Mouse (Mus musculus) frontal cortex, postnatal 10 days (tissue): Measurements from ENCODE around the gene C530025M09Rik.

Experiments used
- DNase-seq, 2 experiments: peaks; one replicate each; pipeline ENCODE4 v3.0.0; 2022; ENCODE audit warnings: low spot score in 2 of 2, mixed read lengths in 1 of 2

Gene C530025M09Rik

GRCm38 (mm10) chr2:149830536-149831458 is at the start of gene C530025M09Rik:
Gene C530025M09Rik (minus strand): TSS chr2:149831213.
- DNase-seq, result peak; percentile 37 to 65

GRCm38 (mm10) chr2:149877954-149878353 is 46.9 kb upstream of the C530025M09Rik start:
- DNase-seq, result no peak

GRCm38 (mm10) chr2:149873346-149873745 is 42.3 kb upstream of the C530025M09Rik start:
- DNase-seq, result peak; percentile 53 to 78

- no peak for DNase-seq
Observed at GRCm38 (mm10) chr2:149872496-149872895, 41.5 kb upstream of the C530025M09Rik start.

- no peak for DNase-seq
Observed at GRCm38 (mm10) chr2:149870496-149870895, 39.5 kb upstream of the C530025M09Rik start.

GRCm38 (mm10) chr2:149865914-149866435 is 35.0 kb upstream of the C530025M09Rik start:
- DNase-seq, result no peak

GRCm38 (mm10) chr2:149861002-149861401 is 30.0 kb upstream of the C530025M09Rik start:
- no peak for DNase-seq

GRCm38 (mm10) chr2:149848778-149849177 is 17.8 kb upstream of the C530025M09Rik start:
- DNase-seq, result no peak

GRCm38 (mm10) chr2:149844575-149844974 is 13.6 kb upstream of the C530025M09Rik start:
- DNase-seq, result peak in 1 of 2 experiments; percentile 22

- no peak for DNase-seq
Observed at GRCm38 (mm10) chr2:149839666-149840065, 8.7 kb upstream of the C530025M09Rik start.

- no peak for DNase-seq
Observed at GRCm38 (mm10) chr2:149836471-149837135, 5.6 kb upstream of the C530025M09Rik start.

GRCm38 (mm10) chr2:149835091-149835490 is 4.1 kb upstream of the C530025M09Rik start:
- DNase-seq, result no peak

- no peak for DNase-seq
Observed at GRCm38 (mm10) chr2:149832301-149832700, 1.3 kb upstream of the C530025M09Rik start.

GRCm38 (mm10) chr2:149831459-149832245 is 639 bp upstream of the C530025M09Rik start:
- DNase-seq, result peak in 1 of 2 experiments; percentile 27

- peak in 1 of 2 experiments; percentile 29 for DNase-seq
Observed at GRCm38 (mm10) chr2:149829955-149830535, 968 bp downstream of the C530025M09Rik start.

GRCm38 (mm10) chr2:149828911-149829310 is 2.1 kb downstream of the C530025M09Rik start, which contains the start of gene Syndig1:
Gene Syndig1 (plus strand): TSS chr2:149829211.
- no peak for DNase-seq

GRCm38 (mm10) chr2:149820201-149820600 is 10.8 kb downstream of the C530025M09Rik start:
- DNase-seq, result no peak

- DNase-seq, result no peak
Observed at GRCm38 (mm10) chr2:149819751-149820150, 11.3 kb downstream of the C530025M09Rik start.

GRCm38 (mm10) chr2:149818395-149818794 is 12.6 kb downstream of the C530025M09Rik start:
- no peak for DNase-seq

GRCm38 (mm10) chr2:149812899-149813298 is 18.1 kb downstream of the C530025M09Rik start:
- DNase-seq, result no peak

- no peak for DNase-seq
Observed at GRCm38 (mm10) chr2:149805256-149805655, 25.8 kb downstream of the C530025M09Rik start.
